Mouse (Mus musculus) forebrain, embryonic 11.5 days (tissue): ENCODE data around the gene C1qb. TPM values are rescaled to one million over a fixed set of nuclear protein-coding genes. Genes with fewer than 3 reads are reported as not detected.

Experiments
- ATAC-seq: fragments of 200-750 bp; cut with Nextera tagmentation; replicated peaks from 2 replicates; pipeline ENCODE4 v1.8.0; 2017; ENCODE audit warnings: moderate TSS enrichment; ENCODE audit not compliant: low FRiP score
- DNase-seq: peaks from one replicate; pipeline ENCODE4 v3.0.0-alpha.2; 2017; ENCODE audit warnings: low spot score
- H3K27ac ChIP-seq: fragments of 300-500 bp; sonication (generic); 2 replicates; pipeline ENCODE4 v1.5.1; 2014; ENCODE audit warnings: low read depth, low read length
- H3K27me3 ChIP-seq: fragments of 300-500 bp; sonication (generic); 2 replicates; pipeline ENCODE4 v1.6.1; 2014; ENCODE audit warnings: mild to moderate bottlenecking, low read length, mixed read lengths; ENCODE audit not compliant: control insufficient read depth, insufficient read depth
- H3K36me3 ChIP-seq: fragments of 300-500 bp; sonication (generic); 2 replicates; pipeline ENCODE4 v1.6.1; 2014; ENCODE audit warnings: mild to moderate bottlenecking, low read length, moderate library complexity, mixed read lengths; ENCODE audit not compliant: control insufficient read depth, insufficient read depth
- H3K4me1 ChIP-seq: fragments of 300-500 bp; sonication (generic); replicated peaks from 2 replicates; pipeline ENCODE4 v1.6.1; 2014; ENCODE audit warnings: low read length, mixed read lengths; ENCODE audit not compliant: control insufficient read depth, insufficient read depth
- H3K4me2 ChIP-seq: fragments of 300-500 bp; sonication (generic); 2 replicates; pipeline ENCODE4 v1.6.1; 2014; ENCODE audit warnings: low read depth, mild to moderate bottlenecking, low read length, moderate library complexity, mixed read lengths; ENCODE audit not compliant: severe bottlenecking
- H3K4me3 ChIP-seq: fragments of 300-500 bp; sonication (generic); 2 replicates; pipeline ENCODE4 v1.5.1; 2014; ENCODE audit warnings: low read depth, low read length
- H3K9ac ChIP-seq: fragments of 300-500 bp; sonication (generic); 2 replicates; pipeline ENCODE4 v1.6.1; 2014; ENCODE audit warnings: low read length
- H3K9me3 ChIP-seq: fragments of 300-500 bp; sonication (generic); 2 replicates; pipeline ENCODE4 v1.6.1; 2016; ENCODE audit warnings: low read length, mixed read lengths; ENCODE audit not compliant: control insufficient read depth
- WGBS: fragments of 180-500 bp; shearing (Covaris S2); extraction: QIAGEN DNeasy Blood & Tissue Kit; methylation state at CpG from one replicate; pipeline ENCODE4 v1.1.7; 2014; 5-methylcytosine and 5-hydroxymethylcytosine counted together
- polyA plus RNA-seq: library from polyadenylated mRNA; unstranded; fragments of >200 nt; fragmentation: Nextera tagmentation; extraction: Ambion mirVana; gene quantifications from 2 replicates; pipeline ENCODE4 v1.2.1, GENCODE M21; 2014

The C1qb gene
- polyA plus RNA-seq, 1 experiment from 2014 or later = 21.1 TPM

DNA sequence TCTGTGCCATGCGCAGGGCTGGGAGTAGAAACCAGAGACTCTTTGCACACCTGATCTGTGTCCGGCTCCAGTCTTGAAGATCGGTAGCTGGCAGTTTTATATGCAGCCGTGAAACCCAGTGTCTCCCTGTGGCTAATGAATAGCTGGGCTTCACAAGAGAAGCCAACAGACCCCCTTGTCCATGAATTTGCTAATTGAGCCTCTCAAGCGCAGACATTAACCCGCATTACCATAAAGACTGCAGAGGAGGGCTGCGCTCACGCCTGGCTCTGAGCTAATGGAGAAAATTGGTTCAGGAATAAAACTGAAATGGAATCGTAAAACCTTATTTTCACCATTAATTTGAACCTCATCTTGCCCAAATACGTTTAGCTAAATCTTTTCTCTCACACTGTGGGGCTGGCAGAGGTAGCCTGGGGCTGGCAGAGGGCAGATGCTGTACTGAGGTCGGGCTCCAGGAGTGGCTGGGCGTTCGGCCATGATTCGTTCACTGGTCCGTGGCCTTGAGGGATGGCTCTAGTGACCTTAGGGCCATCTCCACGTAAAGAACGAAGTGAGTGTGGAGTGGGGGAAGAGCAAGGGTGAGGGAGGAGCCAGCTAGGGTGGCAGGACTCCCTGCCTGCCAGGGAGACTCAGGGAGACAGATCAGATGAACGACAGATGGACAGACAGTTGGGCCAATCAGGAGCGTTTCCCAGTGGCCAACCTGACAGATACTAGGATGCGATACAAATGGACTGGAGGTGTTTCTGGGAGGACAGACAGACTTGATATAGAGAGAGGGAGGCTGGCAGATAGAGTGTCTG is 30.6 kb upstream of the C1qb start:
- Histone ChIP-seq H3K4me1 (peaks cover 7% of the 10 kb centered on the region), H3K36me3 (no peaks in the 10 kb centered on the region), H3K9ac (no peak overlapping the region), H3K27me3 (peaks cover under 1% of the 10 kb centered on the region; the same call in 1 of the 2 replicates), H3K4me3 (no peak overlapping the region), H3K9me3 (no peaks in the 10 kb centered on the region), H3K27ac (no peak overlapping the region), H3K4me2 (no peak overlapping the region)
- 66% methylated on average over 20 of the region's 20 CpGs for WGBS
- no peak for DNase-seq
- ATAC-seq = 0 out of 2 replicates have a peak, but pooled peaks have one; percentile 15

DNA sequence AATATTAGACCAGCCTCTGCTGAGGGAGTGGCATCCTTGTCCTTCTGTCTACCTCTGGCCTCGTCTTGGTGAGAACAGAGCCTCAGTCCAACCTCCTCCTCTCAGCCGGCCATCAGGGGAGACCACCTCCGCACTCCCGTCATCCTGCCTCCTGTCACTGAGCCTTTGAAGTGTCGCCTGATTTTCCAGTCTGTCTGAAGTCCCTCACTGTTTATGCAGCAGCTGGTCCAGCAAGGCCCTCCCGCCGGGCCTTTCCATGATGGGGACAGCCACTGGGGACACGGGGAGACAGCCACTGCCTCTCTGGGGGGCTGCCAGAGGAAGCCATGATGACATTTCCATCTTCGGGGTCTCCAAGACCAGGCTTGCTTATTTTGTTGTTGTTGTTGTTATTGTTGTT is 26.9 kb upstream of the C1qb start:
- ATAC-seq = no peak
- H3K9ac ChIP-seq = no peak overlapping the region

GRCm38 (mm10) chr4:136911804-136912203 is 25.8 kb upstream of the C1qb start:
- Histone ChIP-seq H3K27ac (no peak overlapping the region), H3K9me3 (no peaks in the 10 kb centered on the region), H3K27me3 (peaks cover 4% of the 10 kb centered on the region; the same call in 1 of the 2 replicates), H3K9ac (no peak overlapping the region), H3K4me1 (peaks cover 13% of the 10 kb centered on the region), H3K4me2 (peak overlapping the region; percentile 34; the same call in 1 of the 2 replicates), H3K4me3 (no peak overlapping the region), H3K36me3 (no peaks in the 10 kb centered on the region)
- ATAC-seq = no peak
- 49% methylated on average over 9 of the region's 9 CpGs for WGBS
- no peak for DNase-seq

More for the DNA sequence above, 26.9 kb upstream of the C1qb start:
- no peak overlapping the region for H3K27ac ChIP-seq
- H3K4me3 ChIP-seq = no peak overlapping the region
- no peaks in the 10 kb centered on the region for H3K36me3 ChIP-seq
- peaks cover 4% of the 10 kb centered on the region; the same call in 1 of the 2 replicates for H3K27me3 ChIP-seq
- no peak overlapping the region for H3K4me2 ChIP-seq
- H3K4me1 ChIP-seq = peaks cover 14% of the 10 kb centered on the region
- WGBS = 29% methylated on average over 9 of the region's 9 CpGs
- H3K9me3 ChIP-seq = no peaks in the 10 kb centered on the region
- no peak for DNase-seq

GRCm38 (mm10) chr4:136911211-136911646 is 25.2 kb upstream of the C1qb start:
- ATAC-seq (peak; percentile 69), DNase-seq (peak; percentile 72)
- H3K27ac ChIP-seq = no peak overlapping the region
- peak overlapping the region; percentile 34; the same call in 1 of the 2 replicates for H3K4me2 ChIP-seq
- under 1% methylated on average over 17 of the region's 17 CpGs for WGBS
- H3K36me3 ChIP-seq = no peaks in the 10 kb centered on the region
- H3K4me1 ChIP-seq = peaks cover 10% of the 10 kb centered on the region
- H3K9ac ChIP-seq = no peak overlapping the region
- peaks cover 9% of the 10 kb centered on the region for H3K27me3 ChIP-seq
- H3K4me3 ChIP-seq = no peak overlapping the region
- H3K9me3 ChIP-seq = no peaks in the 10 kb centered on the region

DNA sequence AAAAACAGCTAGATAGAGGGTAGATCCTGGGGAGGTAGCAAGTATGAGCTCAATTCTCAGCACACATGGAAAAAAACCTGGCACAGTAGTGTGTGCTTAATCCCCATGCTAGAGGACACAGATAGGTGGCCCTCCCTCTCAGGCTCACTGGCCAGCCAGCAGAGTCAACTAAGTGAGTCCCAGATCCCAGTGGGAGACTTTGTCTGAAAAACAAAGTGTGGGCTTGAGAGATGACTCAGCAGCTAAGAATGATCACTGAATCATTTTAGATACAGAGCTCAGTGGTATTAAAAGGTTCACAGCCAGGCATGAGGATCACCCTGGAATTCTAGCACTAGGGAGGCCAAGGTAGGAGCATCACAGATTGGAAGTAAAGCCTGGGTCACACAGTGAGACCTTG is 21.8 kb upstream of the C1qb start:
- no peak overlapping the region for H3K27ac ChIP-seq
- DNase-seq (no peak), ATAC-seq (no peak)
- H3K4me1 ChIP-seq = peaks cover 20% of the 10 kb centered on the region
- H3K4me3 ChIP-seq = no peak overlapping the region
- H3K36me3 ChIP-seq = no peaks in the 10 kb centered on the region
- H3K9ac ChIP-seq = no peak overlapping the region
- peaks cover 13% of the 10 kb centered on the region for H3K27me3 ChIP-seq
- H3K9me3 ChIP-seq = no peaks in the 10 kb centered on the region
- no peak overlapping the region for H3K4me2 ChIP-seq

DNA sequence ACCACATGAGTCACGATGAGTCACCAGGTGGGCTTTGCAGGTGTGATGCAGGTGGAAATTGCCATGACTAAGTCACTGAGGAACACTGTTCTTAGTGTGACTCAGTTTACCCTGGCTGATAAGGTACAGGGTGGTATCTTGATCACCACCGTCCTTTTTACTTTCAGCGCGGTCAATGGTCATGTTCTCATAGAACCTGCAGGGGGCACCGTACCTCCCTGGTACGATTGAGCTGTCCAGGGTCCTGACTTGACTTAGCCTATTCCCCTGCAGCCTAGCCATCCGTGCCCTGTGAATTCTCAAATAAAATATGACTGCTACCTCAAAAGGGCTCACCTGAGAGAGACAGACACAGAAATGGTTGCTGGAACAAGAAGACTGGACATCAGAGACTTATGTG is 21.0 kb upstream of the C1qb start:
- DNase-seq (peak; percentile 84), ATAC-seq (no peak)
- Histone ChIP-seq H3K36me3 (no peaks in the 10 kb centered on the region), H3K9me3 (no peaks in the 10 kb centered on the region), H3K27me3 (peaks cover 13% of the 10 kb centered on the region), H3K4me3 (no peak overlapping the region), H3K9ac (no peak overlapping the region), H3K27ac (no peak overlapping the region), H3K4me1 (peaks cover 20% of the 10 kb centered on the region), H3K4me2 (no peak overlapping the region)
- WGBS = 12% methylated on average over 7 of the region's 7 CpGs

DNA sequence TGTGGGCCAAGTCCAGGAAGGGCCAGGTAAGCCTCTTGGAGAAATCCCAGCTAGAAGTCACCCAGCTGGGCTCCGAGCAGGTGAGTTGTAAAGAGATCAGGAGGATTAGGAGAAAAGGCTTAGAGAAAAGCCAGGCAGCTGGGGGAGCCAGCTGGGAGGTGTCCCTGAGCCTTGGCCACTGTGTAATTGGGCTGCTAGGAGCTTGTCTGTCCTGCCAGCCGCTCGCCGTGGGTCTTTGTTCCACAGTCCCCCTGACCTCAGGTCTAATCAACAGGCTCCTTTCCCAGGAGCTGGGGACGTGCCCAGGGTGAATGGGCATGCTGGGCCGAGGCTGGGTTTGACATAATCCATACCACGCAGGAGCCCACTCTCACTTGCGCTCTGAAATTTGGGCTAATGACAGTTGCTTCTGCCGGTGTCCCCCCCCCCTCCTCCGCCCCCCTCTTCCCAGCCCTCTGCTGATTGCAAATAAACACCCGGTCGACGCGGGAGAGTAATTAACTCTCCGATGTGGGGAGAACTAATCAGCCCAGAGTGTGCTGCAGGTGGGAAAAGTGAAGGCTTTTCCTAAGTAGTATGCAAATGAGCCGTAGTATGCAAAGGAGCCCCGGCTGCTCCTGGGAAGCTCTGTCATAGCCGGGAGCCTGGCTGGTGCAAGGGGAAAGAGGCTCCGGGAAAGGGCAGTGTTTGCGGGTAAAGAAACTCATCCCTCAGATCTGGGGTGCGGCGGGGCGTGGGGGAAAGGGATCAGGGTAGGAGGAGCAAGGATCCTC is 19.0 kb upstream of the C1qb start:
- ATAC-seq = peak; percentile 85
- 1% methylated on average over 23 of the region's 23 CpGs for WGBS
- peaks cover 10% of the 10 kb centered on the region; the same call in 1 of the 2 replicates for H3K4me1 ChIP-seq
- H3K27me3 ChIP-seq = peaks cover 9% of the 10 kb centered on the region
- no peak overlapping the region for H3K27ac ChIP-seq
- H3K4me3 ChIP-seq = peak overlapping the region; percentile 9; the same call in 1 of the 2 replicates
- no peaks in the 10 kb centered on the region for H3K9me3 ChIP-seq
- H3K36me3 ChIP-seq = no peaks in the 10 kb centered on the region
- peak; percentile 78 for DNase-seq
- peak overlapping the region; percentile 41 for H3K4me2 ChIP-seq
- no peak overlapping the region for H3K9ac ChIP-seq

- no peaks in the 10 kb centered on the region for H3K36me3 ChIP-seq
- DNase-seq (no peak), ATAC-seq (no peak)
- no peak overlapping the region for H3K4me2 ChIP-seq
- H3K4me1 ChIP-seq = peaks cover 5% of the 10 kb centered on the region; the same call in 1 of the 2 replicates
- no peak overlapping the region for H3K27ac ChIP-seq
- H3K9me3 ChIP-seq = no peaks in the 10 kb centered on the region
- 63% methylated on average over 7 of the region's 7 CpGs for WGBS
- no peak overlapping the region for H3K9ac ChIP-seq
- peaks cover 12% of the 10 kb centered on the region for H3K27me3 ChIP-seq
- no peak overlapping the region for H3K4me3 ChIP-seq
Observed at GRCm38 (mm10) chr4:136899154-136899553, 13.2 kb upstream of the C1qb start.
